Mouse (Mus musculus) limb, embryonic 13.5 days (tissue): ENCODE data around the gene Prmt1. TPM values are rescaled to one million over a fixed set of nuclear protein-coding genes. Genes with fewer than 3 reads are reported as not detected.

ENCODE experiments used
- ATAC-seq: fragments of 200-750 bp; cut with Nextera tagmentation; 2 replicates; pipeline ENCODE4 v1.8.0; 2017; ENCODE audit warnings: low read depth, moderate number of reproducible peaks, moderate TSS enrichment; ENCODE audit not compliant: low FRiP score
- H3K27ac ChIP-seq: fragments of 300-500 bp; sonication (generic); 2 replicates; pipeline ENCODE4 v1.5.1; 2015; ENCODE audit warnings: inconsistent platforms, mild to moderate bottlenecking, moderate library complexity
- H3K27me3 ChIP-seq: fragments of 300-500 bp; sonication (generic); 2 replicates; pipeline ENCODE4 v1.6.1; 2015; ENCODE audit warnings: mild to moderate bottlenecking, inconsistent platforms
- H3K36me3 ChIP-seq: fragments of 300-500 bp; sonication (generic); 2 replicates; pipeline ENCODE4 v1.6.1; 2015; ENCODE audit warnings: inconsistent platforms, mild to moderate bottlenecking, moderate library complexity
- H3K4me1 ChIP-seq: fragments of 300-500 bp; sonication (generic); 2 replicates; pipeline ENCODE4 v1.6.1; 2015; ENCODE audit warnings: inconsistent platforms
- H3K4me2 ChIP-seq: fragments of 300-500 bp; sonication (generic); replicated peaks from 2 replicates; pipeline ENCODE4 v1.6.1; 2015; ENCODE audit warnings: inconsistent platforms, mild to moderate bottlenecking, moderate library complexity
- H3K4me3 ChIP-seq: fragments of 300-500 bp; sonication (generic); 2 replicates; pipeline ENCODE4 v1.5.1; 2015; ENCODE audit warnings: moderate library complexity, mild to moderate bottlenecking, inconsistent platforms
- H3K9ac ChIP-seq: fragments of 300-500 bp; sonication (generic); 2 replicates; pipeline ENCODE4 v1.6.1; 2015; ENCODE audit warnings: mild to moderate bottlenecking, inconsistent platforms
- H3K9me3 ChIP-seq: fragments of 300-500 bp; sonication (generic); 2 replicates; pipeline ENCODE4 v1.6.1; 2016; ENCODE audit warnings: inconsistent platforms
- WGBS: fragments of 180-500 bp; shearing (Covaris S2); methylation state at CpG from one replicate; pipeline ENCODE4 v1.1.7; 2015; 5-methylcytosine and 5-hydroxymethylcytosine counted together
- polyA plus RNA-seq: library from polyadenylated mRNA; unstranded; fragments of >200 nt; fragmentation: Nextera tagmentation; extraction: Ambion mirVana; gene quantifications from 2 replicates; pipeline ENCODE4 v1.2.1, GENCODE M21; 2015

Prmt1 gene
- polyA plus RNA-seq, 1 experiment from 2014 or later = 670 TPM

- WGBS = 96% methylated on average over 30 of the region's 30 CpGs
- Histone ChIP-seq H3K4me3 (no peak overlapping the region), H3K36me3 (peaks cover 98% of the 10 kb centered on the region), H3K9ac (no peak overlapping the region), H3K4me2 (no peak overlapping the region), H3K4me1 (0 out of 2 replicates have a peak, but pooled peaks cover 4% of the 10 kb centered on the region), H3K9me3 (no peaks in the 10 kb centered on the region), H3K27me3 (no peaks in the 10 kb centered on the region), H3K27ac (no peak overlapping the region)
- no peak for ATAC-seq
These were observed 21.5 kb upstream of the Prmt1 start for GRCm38 (mm10) chr7:45007846-45008245.

- no peak overlapping the region for H3K27ac ChIP-seq
- WGBS = 96% methylated on average over 29 of the region's 29 CpGs
- 0 out of 2 replicates have a peak, but pooled peaks cover 4% of the 10 kb centered on the region for H3K4me1 ChIP-seq
- H3K36me3 ChIP-seq = peaks cover 98% of the 10 kb centered on the region
- ATAC-seq = no peak
- no peak overlapping the region for H3K9ac ChIP-seq
- H3K4me3 ChIP-seq = no peak overlapping the region
- H3K27me3 ChIP-seq = no peaks in the 10 kb centered on the region
- H3K9me3 ChIP-seq = no peaks in the 10 kb centered on the region
- no peak overlapping the region for H3K4me2 ChIP-seq
These were observed 20.8 kb upstream of the Prmt1 start for GRCm38 (mm10) chr7:45007141-45007540.

GRCm38 (mm10) chr7:45006503-45006902 lies 20.1 kb upstream of the Prmt1 start:
- Histone ChIP-seq H3K27me3 (no peaks in the 10 kb centered on the region), H3K27ac (no peak overlapping the region), H3K36me3 (peaks cover 98% of the 10 kb centered on the region), H3K9me3 (no peaks in the 10 kb centered on the region), H3K9ac (no peak overlapping the region), H3K4me1 (0 out of 2 replicates have a peak, but pooled peaks cover 4% of the 10 kb centered on the region), H3K4me2 (no peak overlapping the region), H3K4me3 (no peak overlapping the region)
- no peak for ATAC-seq
- WGBS = 92% methylated on average over 12 of the region's 12 CpGs

GRCm38 (mm10) chr7:45005321-45005992 lies 19.1 kb upstream of the Prmt1 start:
- Histone ChIP-seq H3K9me3 (no peaks in the 10 kb centered on the region), H3K36me3 (peaks cover 99% of the 10 kb centered on the region), H3K9ac (0 out of 2 replicates have a peak overlapping the region, but pooled peaks have one; percentile 45), H3K4me2 (no peak overlapping the region), H3K27ac (no peak overlapping the region), H3K4me3 (no peak overlapping the region), H3K27me3 (no peaks in the 10 kb centered on the region), H3K4me1 (0 out of 2 replicates have a peak, but pooled peaks cover 4% of the 10 kb centered on the region)
- no peak for ATAC-seq
- 88% methylated on average over 6 of the region's 6 CpGs for WGBS

GRCm38 (mm10) chr7:45004546-45004945 lies 18.2 kb upstream of the Prmt1 start:
- no peak for ATAC-seq
- WGBS = 43% methylated on average over 3 of the region's 3 CpGs
- H3K4me2 ChIP-seq = no peak overlapping the region
- no peaks in the 10 kb centered on the region for H3K27me3 ChIP-seq
- H3K9me3 ChIP-seq = no peaks in the 10 kb centered on the region
- no peak overlapping the region for H3K9ac ChIP-seq
- H3K27ac ChIP-seq = peak overlapping the region; percentile 39; the same call in 1 of the 2 replicates
- peaks cover 9% of the 10 kb centered on the region for H3K4me1 ChIP-seq
- no peak overlapping the region for H3K4me3 ChIP-seq
- peaks cover 99% of the 10 kb centered on the region for H3K36me3 ChIP-seq

- ATAC-seq = no peak
- 90% methylated on average over 7 of the region's 7 CpGs for WGBS
- Histone ChIP-seq H3K4me1 (peaks cover 22% of the 10 kb centered on the region), H3K27ac (no peak overlapping the region), H3K27me3 (no peaks in the 10 kb centered on the region), H3K9ac (no peak overlapping the region), H3K4me2 (no peak overlapping the region), H3K36me3 (peaks cover 80% of the 10 kb centered on the region), H3K9me3 (no peaks in the 10 kb centered on the region), H3K4me3 (no peak overlapping the region)
These were observed 16.1 kb upstream of the Prmt1 start for GRCm38 (mm10) chr7:45002440-45002839.

GRCm38 (mm10) chr7:45000539-45001114 lies 14.3 kb upstream of the Prmt1 start:
- H3K27me3 ChIP-seq = no peaks in the 10 kb centered on the region
- peaks cover 69% of the 10 kb centered on the region for H3K36me3 ChIP-seq
- H3K4me1 ChIP-seq = peaks cover 33% of the 10 kb centered on the region
- H3K9me3 ChIP-seq = no peaks in the 10 kb centered on the region
- H3K4me3 ChIP-seq = no peak overlapping the region
- 0 out of 2 replicates have a peak overlapping the region, but pooled peaks have one; percentile 8 for H3K9ac ChIP-seq
- H3K4me2 ChIP-seq = 0 out of 2 replicates have a peak overlapping the region, but pooled peaks have one; percentile 14
- no peak overlapping the region; the same call in 1 of the 2 replicates for H3K27ac ChIP-seq
- WGBS = 85% methylated on average over 21 of the region's 21 CpGs
- no peak for ATAC-seq

GRCm38 (mm10) chr7:44999753-45000152 lies 13.4 kb upstream of the Prmt1 start:
- H3K36me3 ChIP-seq = peaks cover 70% of the 10 kb centered on the region
- no peak overlapping the region for H3K27ac ChIP-seq
- H3K9me3 ChIP-seq = no peaks in the 10 kb centered on the region
- ATAC-seq = no peak
- no peak overlapping the region for H3K4me3 ChIP-seq
- WGBS = 78% methylated on average over 11 of the region's 11 CpGs
- peaks cover 34% of the 10 kb centered on the region for H3K4me1 ChIP-seq
- no peaks in the 10 kb centered on the region for H3K27me3 ChIP-seq
- peak overlapping the region; percentile 14; the same call in 1 of the 2 replicates for H3K9ac ChIP-seq
- H3K4me2 ChIP-seq = peak overlapping the region; percentile 89

GRCm38 (mm10) chr7:44998501-44998955 lies 12.2 kb upstream of the Prmt1 start, which contains the start of gene Bcl2l12:
Gene Bcl2l12 (minus strand): TSS chr7:44998712.
- peak within 1 kb of the TSS; percentile 89 for H3K4me2 ChIP-seq
- peaks cover 30% of the 10 kb centered on the region for H3K4me1 ChIP-seq
- H3K9ac ChIP-seq = peak within 1 kb of the TSS; percentile 82
- peak within 1 kb of the TSS; percentile 72 for H3K4me3 ChIP-seq
- no peak for ATAC-seq
- 4% methylated on average over 18 of the region's 18 CpGs for WGBS
- H3K27ac ChIP-seq = peak within 1 kb of the TSS; percentile 85
- peaks cover 70% of the 10 kb centered on the region for H3K36me3 ChIP-seq
- H3K9me3 ChIP-seq = no peaks in the 10 kb centered on the region
- H3K27me3 ChIP-seq = no peaks in the 10 kb centered on the region

- peaks cover 70% of the 10 kb centered on the region for H3K36me3 ChIP-seq
- peaks cover 30% of the 10 kb centered on the region for H3K4me1 ChIP-seq
- H3K9me3 ChIP-seq = no peaks in the 10 kb centered on the region
- H3K27ac ChIP-seq = peak overlapping the region; percentile 85
- peak overlapping the region; percentile 89 for H3K4me2 ChIP-seq
- H3K27me3 ChIP-seq = no peaks in the 10 kb centered on the region
- H3K4me3 ChIP-seq = peak overlapping the region; percentile 72
- WGBS = 3% methylated on average over 15 of the region's 15 CpGs
- peak overlapping the region; percentile 82 for H3K9ac ChIP-seq
- ATAC-seq = no peak
These were observed 11.6 kb upstream of the Prmt1 start for GRCm38 (mm10) chr7:44997940-44998428.

- H3K4me3 ChIP-seq = peak within 1 kb of the TSS; percentile 72
- H3K4me1 ChIP-seq = peaks cover 30% of the 10 kb centered on the region
- ATAC-seq = peak; percentile 93
- H3K9me3 ChIP-seq = no peaks in the 10 kb centered on the region
- peaks cover 70% of the 10 kb centered on the region for H3K36me3 ChIP-seq
- H3K4me2 ChIP-seq = peak within 1 kb of the TSS; percentile 89
- H3K27ac ChIP-seq = peak within 1 kb of the TSS; percentile 85
- WGBS = under 1% methylated on average over 43 of the region's 43 CpGs
- peak within 1 kb of the TSS; percentile 82 for H3K9ac ChIP-seq
- H3K27me3 ChIP-seq = no peaks in the 10 kb centered on the region
These were observed 11.0 kb upstream of the Prmt1 start, which contains the start of gene Irf3 for GRCm38 (mm10) chr7:44997231-44997939. Gene Irf3 (plus strand): TSS chr7:44997648.
